Mouse (Mus musculus) heart, embryonic 16.5 days (tissue): Measurements from ENCODE around the gene Bdkrb1. TPM values are rescaled to one million over a fixed set of nuclear protein-coding genes. Genes with fewer than 3 reads are reported as not detected.

Experiments
- ATAC-seq: fragments of 200-750 bp; cut with Nextera tagmentation; replicated peaks from 2 replicates; pipeline ENCODE4 v1.8.0; 2017; ENCODE audit warnings: moderate number of reproducible peaks; ENCODE audit not compliant: insufficient read depth, low FRiP score; ENCODE audit errors: extremely low read depth
- H3K27ac ChIP-seq: fragments of 300-500 bp; sonication (generic); 2 replicates; pipeline ENCODE4 v1.5.1; 2014; ENCODE audit warnings: mild to moderate bottlenecking, low read length, control low read depth, moderate library complexity
- H3K27me3 ChIP-seq: fragments of 300-500 bp; sonication (generic); 2 replicates; pipeline ENCODE4 v1.6.1; 2014; ENCODE audit warnings: low read length, mixed read lengths; ENCODE audit not compliant: control insufficient read depth, insufficient read depth
- H3K36me3 ChIP-seq: fragments of 300-500 bp; sonication (generic); 2 replicates; pipeline ENCODE4 v1.6.1; 2014; ENCODE audit not compliant: control insufficient read depth, insufficient read depth
- H3K4me1 ChIP-seq: fragments of 300-500 bp; sonication (generic); 2 replicates; pipeline ENCODE4 v1.6.1; 2014; ENCODE audit warnings: low read length, mixed read lengths; ENCODE audit not compliant: control insufficient read depth, insufficient read depth
- H3K4me2 ChIP-seq: fragments of 300-500 bp; sonication (generic); 2 replicates; pipeline ENCODE4 v1.6.1; 2014; ENCODE audit warnings: low read depth, mild to moderate bottlenecking, control low read depth, low read length
- H3K4me3 ChIP-seq: fragments of 300-500 bp; sonication (generic); 2 replicates; pipeline ENCODE4 v1.5.1; 2014; ENCODE audit warnings: mild to moderate bottlenecking, control low read depth, low read length
- H3K9ac ChIP-seq: fragments of 300-500 bp; sonication (generic); 2 replicates; pipeline ENCODE4 v1.6.1; 2014; ENCODE audit warnings: low read length, control low read depth
- H3K9me3 ChIP-seq: fragments of 300-500 bp; sonication (generic); replicated peaks from 2 replicates; pipeline ENCODE4 v1.6.1; 2016; ENCODE audit warnings: low read length; ENCODE audit not compliant: control insufficient read depth
- WGBS: fragments of 180-500 bp; shearing (Covaris S2); extraction: QIAGEN DNeasy Blood & Tissue Kit; methylation state at CpG from one replicate; pipeline ENCODE4 v1.1.7; 2014; 5-methylcytosine and 5-hydroxymethylcytosine counted together
- polyA plus RNA-seq: library from polyadenylated mRNA; unstranded; fragments of >200 nt; fragmentation: Nextera tagmentation; extraction: Ambion mirVana; gene quantifications from 2 replicates; pipeline ENCODE4 v1.2.1, GENCODE M21; 2015

Gene Bdkrb1
- polyA plus RNA-seq, 1 experiment from 2014 or later = not detected

DNA sequence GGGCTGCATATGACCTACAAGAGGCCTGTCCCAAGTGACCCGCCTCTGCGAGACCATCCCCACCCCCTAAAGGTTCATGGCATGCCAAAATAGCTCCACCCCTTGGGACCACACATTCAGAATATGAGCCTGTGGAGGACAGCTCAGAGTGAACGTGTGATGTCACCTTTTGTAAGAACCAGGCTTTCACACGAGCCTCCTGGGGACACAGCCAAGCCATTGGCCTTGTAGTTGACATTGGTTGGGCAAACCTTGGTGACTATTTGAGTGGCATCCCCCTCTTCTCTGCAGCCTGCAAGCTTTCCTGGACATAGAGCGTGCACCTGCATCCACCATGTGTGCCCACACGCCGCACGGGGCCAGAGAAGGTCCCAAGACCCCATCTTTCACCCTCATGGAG is 15.4 kb upstream of the Bdkrb1 start:
- WGBS = 77% methylated on average over 8 of the region's 8 CpGs
- no peak overlapping the region for H3K9ac ChIP-seq
- no peak overlapping the region for H3K4me3 ChIP-seq
- H3K4me1 ChIP-seq = peaks cover 3% of the 10 kb centered on the region
- H3K4me2 ChIP-seq = no peak overlapping the region
- H3K36me3 ChIP-seq = no peaks in the 10 kb centered on the region
- ATAC-seq = no peak
- H3K27me3 ChIP-seq = peaks cover 6% of the 10 kb centered on the region; the same call in 1 of the 2 replicates
- H3K27ac ChIP-seq = no peak overlapping the region
- no peaks in the 10 kb centered on the region for H3K9me3 ChIP-seq

- H3K9me3 ChIP-seq = no peaks in the 10 kb centered on the region
- no peak overlapping the region for H3K4me2 ChIP-seq
- peaks cover 6% of the 10 kb centered on the region; the same call in 1 of the 2 replicates for H3K27me3 ChIP-seq
- H3K4me3 ChIP-seq = no peak overlapping the region
- no peak overlapping the region for H3K9ac ChIP-seq
- no peak for ATAC-seq
- 85% methylated on average over 7 of the region's 7 CpGs for WGBS
- H3K4me1 ChIP-seq = peaks cover 4% of the 10 kb centered on the region; the same call in 1 of the 2 replicates
- H3K36me3 ChIP-seq = no peaks in the 10 kb centered on the region
- H3K27ac ChIP-seq = no peak overlapping the region
Measured at GRCm38 (mm10) chr12:105590786-105591185, 12.1 kb upstream of the Bdkrb1 start.

- Histone ChIP-seq H3K27me3 (no peaks in the 10 kb centered on the region), H3K4me2 (no peak overlapping the region), H3K27ac (no peak overlapping the region), H3K36me3 (no peaks in the 10 kb centered on the region), H3K4me1 (peaks cover 4% of the 10 kb centered on the region; the same call in 1 of the 2 replicates), H3K9ac (no peak overlapping the region), H3K4me3 (no peak overlapping the region), H3K9me3 (no peaks in the 10 kb centered on the region)
- ATAC-seq = no peak
- WGBS = 93% methylated on average over 23 of the region's 23 CpGs
Measured at GRCm38 (mm10) chr12:105592361-105592761, 10.5 kb upstream of the Bdkrb1 start.

DNA sequence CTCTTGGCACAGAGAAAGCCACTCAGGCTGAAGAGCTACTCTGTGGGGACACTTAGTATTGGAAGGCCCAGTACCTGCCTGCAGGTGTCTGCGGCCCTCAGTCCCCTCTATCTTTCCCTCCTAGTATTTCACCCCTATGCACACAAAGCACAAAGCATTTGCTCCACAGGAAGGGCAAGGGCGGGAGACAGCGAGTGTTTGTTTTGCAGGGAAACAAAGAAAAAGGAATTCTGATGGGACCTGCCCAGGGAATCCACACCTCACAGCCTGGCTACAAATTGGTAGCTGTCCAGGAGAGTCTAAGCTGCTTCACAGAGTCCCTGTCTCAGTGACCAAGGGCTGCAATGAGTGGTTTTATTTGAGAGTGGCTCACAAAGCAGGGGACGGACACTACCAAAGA is 9.4 kb upstream of the Bdkrb1 start:
- H3K27ac ChIP-seq = no peak overlapping the region
- WGBS = 71% methylated on average over 4 of the region's 4 CpGs
- no peaks in the 10 kb centered on the region for H3K36me3 ChIP-seq
- peaks cover 4% of the 10 kb centered on the region; the same call in 1 of the 2 replicates for H3K4me1 ChIP-seq
- no peak overlapping the region for H3K4me3 ChIP-seq
- no peaks in the 10 kb centered on the region for H3K9me3 ChIP-seq
- no peak overlapping the region for H3K4me2 ChIP-seq
- no peak for ATAC-seq
- no peaks in the 10 kb centered on the region for H3K27me3 ChIP-seq
- no peak overlapping the region for H3K9ac ChIP-seq

DNA sequence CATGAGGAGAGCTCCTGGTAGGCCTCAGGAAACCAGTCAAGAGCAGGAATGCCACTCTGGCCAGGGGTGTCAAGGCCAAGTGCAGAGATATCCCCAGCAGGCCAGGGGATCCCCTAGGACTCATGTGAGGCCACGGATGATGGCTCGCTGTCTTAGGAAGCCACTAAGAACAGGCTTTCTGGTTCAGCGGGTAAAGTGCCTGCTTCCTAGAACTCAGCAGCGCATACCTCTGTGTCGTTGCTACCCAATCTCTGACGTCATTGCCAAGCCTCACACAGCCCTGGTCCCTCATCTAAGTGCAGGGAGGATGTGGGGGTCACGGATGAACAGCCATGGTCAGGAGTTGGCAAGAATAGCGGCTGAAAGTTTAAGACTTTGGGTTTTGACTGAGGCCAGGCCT is 5.8 kb upstream of the Bdkrb1 start:
- Histone ChIP-seq H3K9ac (no peak overlapping the region), H3K36me3 (no peaks in the 10 kb centered on the region), H3K4me1 (peaks cover 4% of the 10 kb centered on the region; the same call in 1 of the 2 replicates), H3K4me3 (no peak overlapping the region), H3K27me3 (no peaks in the 10 kb centered on the region), H3K4me2 (no peak overlapping the region), H3K9me3 (no peaks in the 10 kb centered on the region), H3K27ac (no peak overlapping the region)
- WGBS = 79% methylated on average over 8 of the region's 8 CpGs
- no peak for ATAC-seq

DNA sequence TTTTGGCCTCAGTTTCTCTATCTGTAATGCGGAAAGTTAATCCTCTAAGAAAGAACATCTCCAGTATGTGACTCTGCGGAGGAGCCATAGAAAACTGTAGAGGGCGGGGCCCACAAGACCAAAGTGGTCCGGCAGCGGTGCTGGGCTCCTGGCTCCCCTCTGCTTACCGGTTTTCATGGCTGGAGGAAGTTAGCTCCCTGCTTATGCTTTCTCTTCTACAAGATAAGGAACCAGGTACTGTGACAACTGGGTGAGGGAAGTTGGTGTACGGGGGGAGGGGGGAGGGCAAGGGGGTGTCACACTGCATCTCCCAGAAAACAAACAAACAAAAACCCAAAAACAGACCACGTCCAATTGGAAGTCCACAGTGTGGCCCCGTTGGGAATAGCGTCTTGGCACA is 4.4 kb upstream of the Bdkrb1 start:
- Histone ChIP-seq H3K36me3 (no peaks in the 10 kb centered on the region), H3K27ac (no peak overlapping the region), H3K9ac (no peak overlapping the region), H3K4me3 (no peak overlapping the region), H3K4me2 (no peak overlapping the region), H3K9me3 (no peaks in the 10 kb centered on the region), H3K4me1 (peaks cover 4% of the 10 kb centered on the region; the same call in 1 of the 2 replicates), H3K27me3 (no peaks in the 10 kb centered on the region)
- WGBS = 74% methylated on average over 10 of the region's 10 CpGs
- no peak for ATAC-seq

GRCm38 (mm10) chr12:105599098-105599497 is 3.8 kb upstream of the Bdkrb1 start:
- Histone ChIP-seq H3K27ac (no peak overlapping the region), H3K9me3 (no peaks in the 10 kb centered on the region), H3K9ac (no peak overlapping the region), H3K4me1 (peaks cover 4% of the 10 kb centered on the region; the same call in 1 of the 2 replicates), H3K4me2 (no peak overlapping the region), H3K27me3 (no peaks in the 10 kb centered on the region), H3K4me3 (no peak overlapping the region), H3K36me3 (no peaks in the 10 kb centered on the region)
- WGBS = 63% methylated on average over 5 of the region's 5 CpGs
- no peak for ATAC-seq

GRCm38 (mm10) chr12:105601586-105601985 is 1.3 kb upstream of the Bdkrb1 start:
- Histone ChIP-seq H3K4me2 (no peak overlapping the region), H3K4me3 (no peak overlapping the region), H3K36me3 (no peaks in the 10 kb centered on the region), H3K9me3 (no peaks in the 10 kb centered on the region), H3K9ac (no peak overlapping the region), H3K27me3 (no peaks in the 10 kb centered on the region), H3K27ac (no peak overlapping the region), H3K4me1 (no peaks in the 10 kb centered on the region)
- no peak for ATAC-seq
- 37% methylated on average over 6 of the region's 6 CpGs for WGBS

DNA sequence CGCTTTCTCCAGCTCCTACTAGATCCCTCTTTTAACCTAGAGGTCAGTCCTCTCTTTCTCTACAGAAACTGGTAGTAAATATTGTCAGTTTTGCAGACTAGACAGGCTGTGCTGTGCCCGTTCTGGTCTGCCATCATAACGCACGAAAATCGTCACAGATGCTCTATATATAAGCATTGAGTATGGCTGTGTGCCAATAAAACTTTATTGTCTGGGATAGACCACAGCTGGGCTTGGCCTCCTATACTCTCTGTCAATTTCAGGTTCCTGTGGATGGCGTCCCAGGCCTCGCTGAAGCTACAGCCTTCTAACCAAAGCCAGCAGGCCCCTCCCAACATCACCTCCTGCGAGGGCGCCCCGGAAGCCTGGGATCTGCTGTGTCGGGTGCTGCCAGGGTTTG is 1.0 kb downstream of the Bdkrb1 start:
- Histone ChIP-seq H3K4me2 (no peak overlapping the region), H3K4me3 (no peak overlapping the region), H3K27me3 (no peaks in the 10 kb centered on the region), H3K9me3 (no peaks in the 10 kb centered on the region), H3K27ac (no peak overlapping the region), H3K36me3 (no peaks in the 10 kb centered on the region), H3K4me1 (no peaks in the 10 kb centered on the region), H3K9ac (no peak overlapping the region)
- ATAC-seq = no peak
- WGBS = 87% methylated on average over 11 of the region's 11 CpGs
